Mouse (Mus musculus) spleen, adult 18-20 months (tissue): ENCODE measurements around the gene Sdc3.

Experiments used
- DNase-seq, 2 experiments: peaks; one replicate each; pipeline ENCODE4 v3.0.0; 2022; ENCODE audit warnings: mixed read lengths in 2 of 2

Sdc3 gene

DNA sequence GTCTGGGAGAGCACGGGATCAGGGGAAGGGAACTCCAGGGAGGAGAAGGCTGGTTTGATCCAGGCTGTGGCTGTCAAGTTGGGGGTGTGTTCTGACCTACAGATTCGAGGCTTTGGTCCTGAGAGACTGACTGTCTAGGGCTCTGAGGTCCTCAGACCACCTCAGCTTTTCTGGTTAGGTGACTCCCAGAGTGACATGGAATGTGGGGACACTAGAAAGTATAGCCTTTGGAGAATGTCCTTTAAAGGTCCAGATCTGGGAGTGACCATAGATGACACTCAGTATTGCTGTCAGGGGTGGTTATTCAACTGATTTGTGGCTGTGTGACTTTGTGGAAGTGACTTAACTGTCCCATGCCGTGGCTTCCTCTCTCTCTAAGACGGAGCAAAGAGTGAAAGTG, 2.4 kb downstream of the Sdc3 start:
- no peak for DNase-seq

- DNase-seq = no peak
Observed at GRCm38 (mm10) chr4:130795970-130796369, 3.6 kb downstream of the Sdc3 start.

GRCm38 (mm10) chr4:130797201-130798051, 5.1 kb downstream of the Sdc3 start:
- no peak for DNase-seq

GRCm38 (mm10) chr4:130798416-130798815, 6.1 kb downstream of the Sdc3 start:
- DNase-seq = no peak

- no peak for DNase-seq
Observed at GRCm38 (mm10) chr4:130799118-130799517, 6.8 kb downstream of the Sdc3 start.

GRCm38 (mm10) chr4:130799582-130799981, 7.2 kb downstream of the Sdc3 start:
- no peak for DNase-seq

DNA sequence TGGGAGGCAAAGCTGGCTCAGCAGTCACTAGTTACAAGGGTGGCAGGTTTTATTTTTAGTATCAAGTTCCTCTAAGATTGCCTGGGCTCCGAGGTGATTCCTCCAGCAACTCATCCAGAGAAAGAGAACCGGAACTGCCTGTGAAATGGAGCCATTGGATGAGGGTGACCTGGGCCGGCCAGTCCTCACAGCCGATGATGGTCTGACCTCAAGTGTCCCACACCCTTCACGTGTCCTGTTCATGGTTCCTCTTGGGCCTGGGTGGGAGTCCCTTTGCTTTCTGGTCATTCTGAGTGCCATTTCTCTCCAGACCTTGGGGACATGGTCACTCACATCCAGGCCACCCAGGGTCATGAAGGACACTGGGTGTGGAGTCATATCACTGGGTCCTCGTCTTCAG, 7.8 kb downstream of the Sdc3 start:
- DNase-seq = no peak

DNA sequence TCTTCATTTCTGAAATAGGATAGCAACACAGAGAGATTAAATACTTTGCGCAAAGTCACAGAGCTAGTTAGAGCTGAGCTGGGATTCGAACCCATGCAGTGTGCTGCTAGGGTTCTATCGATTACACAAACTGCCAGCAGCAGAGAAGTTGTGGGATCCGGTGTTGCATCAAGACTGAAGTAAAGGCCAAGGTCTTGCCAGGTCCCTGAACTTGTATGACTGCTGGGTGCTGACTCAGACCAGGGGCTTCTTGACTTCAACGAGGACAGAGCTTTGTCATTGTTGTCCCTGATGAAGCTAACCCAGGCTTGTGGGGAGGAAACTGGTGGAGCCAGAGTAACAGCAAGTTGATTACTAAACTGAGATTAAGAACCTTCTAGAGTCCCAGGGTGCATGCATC, 8.9 kb downstream of the Sdc3 start:
- DNase-seq = no peak

GRCm38 (mm10) chr4:130801624-130802329, 9.4 kb downstream of the Sdc3 start:
- DNase-seq = no peak

- no peak for DNase-seq
Observed at GRCm38 (mm10) chr4:130803591-130803990, 11.3 kb downstream of the Sdc3 start.

DNA sequence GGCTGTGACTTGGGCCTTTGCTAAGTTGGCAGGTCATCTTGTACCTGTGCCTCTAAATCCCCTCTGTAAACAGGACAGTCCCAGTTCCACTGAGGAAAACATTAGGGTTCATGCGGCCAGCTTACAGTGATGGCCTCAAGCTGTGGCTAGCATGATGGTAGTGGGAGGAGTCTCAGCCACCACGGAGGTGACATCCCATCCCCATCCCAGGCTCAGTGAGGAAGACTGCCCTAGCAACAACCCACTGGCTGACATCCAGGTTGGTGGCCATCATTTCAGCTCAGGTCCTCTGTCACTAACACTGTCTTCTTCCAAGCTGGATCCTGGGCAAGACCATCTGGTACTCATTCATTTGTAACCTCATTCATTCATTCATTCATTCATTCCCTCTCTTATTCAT, 12.0 kb downstream of the Sdc3 start:
- DNase-seq = no peak

DNA sequence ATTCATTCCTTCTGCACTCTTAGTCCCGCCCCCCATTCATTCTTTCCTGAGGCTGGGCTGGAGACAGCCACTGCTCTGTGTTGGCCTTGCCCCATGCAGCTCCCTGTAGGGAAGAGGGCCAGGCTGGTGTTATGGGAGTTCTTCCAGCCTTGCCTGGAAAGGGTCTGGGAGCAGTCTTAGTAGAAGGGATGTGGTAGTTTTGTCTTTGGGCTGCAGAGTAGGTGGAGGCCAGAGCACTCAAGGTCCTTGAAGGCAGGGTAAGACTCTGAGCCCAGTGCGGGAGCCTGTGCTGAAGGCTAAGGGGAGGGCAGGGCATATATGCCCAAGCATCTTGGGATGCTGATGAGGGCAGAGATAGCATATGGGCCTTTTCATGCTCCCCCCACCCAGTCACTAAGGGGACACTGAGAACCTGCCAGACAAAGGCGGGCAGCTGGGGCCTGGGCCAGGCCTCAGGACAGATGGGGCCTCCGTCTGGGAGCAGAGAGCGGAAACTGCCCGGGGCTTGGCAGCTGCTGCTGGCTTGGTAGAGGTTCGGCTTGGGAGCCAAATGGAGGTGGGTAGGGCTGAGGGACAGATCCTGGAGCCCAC, 12.5 kb downstream of the Sdc3 start:
- no peak for DNase-seq

GRCm38 (mm10) chr4:130805746-130806145, 13.4 kb downstream of the Sdc3 start:
- DNase-seq = no peak

GRCm38 (mm10) chr4:130806746-130807145, 14.4 kb downstream of the Sdc3 start:
- no peak for DNase-seq

DNA sequence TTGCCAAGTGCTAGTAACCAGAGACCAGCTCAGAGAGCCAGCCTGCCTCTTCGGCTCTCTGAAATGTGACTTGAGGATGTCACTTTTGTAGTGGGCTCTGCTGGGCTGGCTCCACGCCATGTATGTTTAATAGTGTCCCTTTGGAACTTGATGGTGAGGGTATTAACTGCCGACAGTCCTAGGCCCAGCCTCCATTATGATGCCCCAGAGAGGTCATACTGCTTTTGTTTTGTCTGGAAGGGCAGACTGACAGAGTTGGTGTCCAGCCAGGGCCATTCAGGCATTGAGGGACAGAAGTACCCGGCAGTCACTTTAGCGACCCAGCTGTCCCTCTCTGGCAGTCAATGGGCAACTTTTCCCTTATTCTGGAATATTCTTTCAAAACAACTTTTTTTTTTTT, 17.4 kb downstream of the Sdc3 start:
- DNase-seq = no peak

DNA sequence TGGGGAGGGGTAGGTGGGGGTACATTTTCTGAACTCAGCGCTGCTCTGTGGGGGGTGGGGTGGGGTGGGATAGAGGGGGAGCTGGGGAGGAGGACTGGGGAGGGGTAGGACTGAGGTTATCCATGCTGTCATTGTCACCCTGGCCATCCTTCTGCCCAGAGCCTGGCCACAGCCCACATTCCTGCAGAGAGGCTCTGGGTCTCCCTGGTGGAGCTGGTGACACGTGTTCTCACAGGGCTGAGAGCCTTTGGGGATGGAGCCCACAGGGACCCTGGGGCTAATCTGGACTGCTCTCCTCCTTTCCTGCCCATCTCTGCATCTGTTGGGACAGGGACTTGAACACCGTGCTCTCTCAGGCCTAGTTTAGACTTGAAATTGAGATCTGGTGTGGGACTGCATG, 18.5 kb downstream of the Sdc3 start:
- DNase-seq = no peak

GRCm38 (mm10) chr4:130811385-130811784, 19.0 kb downstream of the Sdc3 start:
- DNase-seq = no peak

DNA sequence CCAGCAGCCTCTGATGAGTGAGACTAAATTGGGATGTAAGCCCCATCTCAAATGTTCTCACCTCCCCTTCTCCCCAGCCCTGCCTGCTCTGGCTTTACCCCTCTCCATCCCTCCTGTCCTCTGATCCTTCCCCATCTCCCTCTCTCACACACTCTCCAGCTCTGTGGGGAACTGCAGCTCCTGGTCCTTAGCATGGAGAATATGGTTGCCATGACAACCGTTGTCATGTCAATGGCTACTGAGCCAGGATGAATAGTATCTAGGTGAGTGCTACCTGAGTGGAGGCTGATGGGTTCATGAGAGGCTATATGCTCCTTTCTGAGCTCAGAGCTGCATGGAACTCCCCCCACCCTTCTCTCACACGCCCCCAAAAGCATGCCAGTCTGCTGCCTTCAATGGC, 21.6 kb downstream of the Sdc3 start:
- DNase-seq = no peak

DNA sequence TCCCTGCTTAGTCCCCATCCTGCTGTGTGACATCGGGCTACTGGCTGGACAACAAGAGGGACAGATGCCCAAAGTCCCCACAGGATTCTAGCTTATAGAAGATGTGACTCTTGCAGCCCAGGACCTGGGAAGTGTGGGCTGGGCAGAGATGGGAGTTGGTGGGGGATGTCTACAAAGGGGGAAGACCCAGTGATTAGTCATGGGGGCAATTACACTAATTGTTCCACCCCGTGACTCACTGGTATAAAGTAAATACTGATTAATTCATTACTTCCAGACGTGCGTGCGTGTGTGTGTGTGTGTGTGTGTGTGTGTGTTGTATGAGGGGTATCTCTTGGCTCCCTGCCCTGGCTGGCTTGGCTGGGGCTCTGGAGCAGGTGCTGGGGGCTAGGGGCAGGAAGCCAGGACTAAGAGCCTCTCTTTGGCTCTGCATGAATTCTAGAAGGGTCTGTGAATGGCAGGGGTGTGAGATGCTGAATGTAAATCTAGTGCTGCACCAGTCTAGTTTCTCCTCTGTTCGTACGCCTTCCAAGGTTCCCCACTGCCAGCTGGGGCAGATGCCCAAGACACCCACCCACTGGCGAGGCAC, 22.5 kb downstream of the Sdc3 start:
- no peak for DNase-seq

DNA sequence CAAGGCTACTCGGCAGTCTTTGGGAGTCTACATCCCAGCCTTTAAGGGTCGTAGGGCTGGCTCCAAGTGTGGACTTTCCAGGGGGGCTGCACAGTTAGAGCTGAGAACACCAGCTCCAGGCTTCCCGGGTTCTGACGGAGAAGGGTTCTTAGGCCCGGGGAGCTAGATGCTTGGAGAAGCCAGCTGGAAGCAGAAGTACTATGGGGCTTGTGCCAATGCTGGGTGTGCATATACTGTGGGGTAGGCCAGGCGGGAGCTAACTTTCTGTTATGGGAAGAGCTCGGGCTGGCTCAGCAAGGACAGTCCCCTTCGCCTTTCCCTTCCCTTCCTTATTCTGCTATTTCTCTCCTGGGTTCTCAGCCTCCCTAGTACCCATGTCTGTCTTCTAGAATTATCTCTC, 23.5 kb downstream of the Sdc3 start:
- DNase-seq = no peak

DNA sequence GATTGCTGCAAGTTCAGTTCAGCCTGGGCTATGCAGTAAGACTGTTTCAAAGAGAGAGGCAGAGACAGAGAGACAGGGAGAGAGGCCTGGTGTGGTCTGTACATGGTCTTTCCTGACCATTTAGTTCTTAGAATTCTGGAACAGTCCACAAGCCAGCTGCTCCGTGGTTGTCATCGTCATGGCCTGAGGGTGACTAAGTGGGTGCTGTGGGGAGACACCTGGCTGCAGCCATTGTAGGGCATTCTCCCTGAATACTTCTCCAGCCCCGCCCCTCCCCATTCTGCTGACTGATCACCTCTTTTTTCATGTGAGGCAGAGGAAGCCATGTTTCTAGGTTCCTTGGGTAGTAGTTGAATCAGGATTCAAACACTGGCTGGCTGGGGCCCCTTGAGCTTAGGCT, 27.5 kb downstream of the Sdc3 start:
- DNase-seq = no peak

DNA sequence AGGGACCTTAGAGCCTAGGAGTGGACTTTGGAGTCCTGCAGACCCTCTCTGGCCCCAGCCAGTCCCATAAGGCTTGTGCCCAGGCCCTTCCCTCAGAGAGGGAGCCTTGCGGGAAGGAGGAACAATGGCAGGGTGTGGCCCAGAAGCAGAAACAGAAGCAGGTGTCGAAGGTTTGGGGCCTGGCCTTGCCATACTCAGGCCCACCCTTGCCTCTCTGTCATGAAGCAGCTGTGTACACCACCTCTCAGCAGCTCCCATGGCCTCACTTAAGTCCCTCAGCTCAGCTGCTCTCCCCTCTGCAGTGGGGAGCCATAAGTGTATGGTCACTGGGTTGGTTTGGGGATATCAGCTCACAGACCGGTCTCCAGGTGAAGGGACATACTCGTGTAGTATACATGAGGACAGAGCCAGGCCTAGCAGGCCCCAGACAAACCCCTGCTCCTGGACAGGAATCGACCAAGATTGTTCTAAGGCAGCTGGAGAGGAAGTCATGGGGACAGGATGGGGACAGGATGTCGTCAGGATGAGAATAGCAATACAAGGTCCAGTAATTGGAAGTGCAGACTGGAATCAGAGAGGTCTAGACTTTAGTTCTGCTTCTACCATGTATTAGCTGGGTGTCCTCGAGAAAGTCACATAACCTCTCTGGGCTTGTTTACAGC, 28.4 kb downstream of the Sdc3 start:
- no peak for DNase-seq
